Mouse (Mus musculus) gastrocnemius, postnatal 10 days (tissue): Measurements from ENCODE around the gene Gcc1. TPM values are rescaled to one million over a fixed set of nuclear protein-coding genes. Genes with fewer than 3 reads are reported as not detected.

Experiments
- DNase-seq: peaks from one replicate; pipeline ENCODE4 v3.0.0; 2021; ENCODE audit warnings: mixed read lengths
- long read RNA-seq, 2 experiments: library from polyadenylated mRNA; stranded (forward); transcript quantifications; one replicate each; pipeline ENCODE4 v2.0.0; 2021
- total RNA-seq, 2 experiments: library from RNA; stranded (reverse); gene quantifications; 2 replicates each; pipeline ENCODE4 v1.2.3; 2021

The Gcc1 gene
- total RNA-seq = 1 to 10 TPM; 5.7 to 7.9 TPM
- long read RNA-seq, experiment 1, full-length matches to known transcripts = 15 of 20 reads
- long read RNA-seq, experiment 1, partial matches to known transcripts = 0 of 20 reads
- long read RNA-seq, experiment 1, other reads (novel, unspliced or antisense) = 5 of 20 reads
- long read RNA-seq, experiment 2, full-length matches to known transcripts = 12 of 17 reads
- long read RNA-seq, experiment 2, partial matches to known transcripts = 0 of 17 reads
- long read RNA-seq, experiment 2, other reads (novel, unspliced or antisense) = 5 of 17 reads

DNA sequence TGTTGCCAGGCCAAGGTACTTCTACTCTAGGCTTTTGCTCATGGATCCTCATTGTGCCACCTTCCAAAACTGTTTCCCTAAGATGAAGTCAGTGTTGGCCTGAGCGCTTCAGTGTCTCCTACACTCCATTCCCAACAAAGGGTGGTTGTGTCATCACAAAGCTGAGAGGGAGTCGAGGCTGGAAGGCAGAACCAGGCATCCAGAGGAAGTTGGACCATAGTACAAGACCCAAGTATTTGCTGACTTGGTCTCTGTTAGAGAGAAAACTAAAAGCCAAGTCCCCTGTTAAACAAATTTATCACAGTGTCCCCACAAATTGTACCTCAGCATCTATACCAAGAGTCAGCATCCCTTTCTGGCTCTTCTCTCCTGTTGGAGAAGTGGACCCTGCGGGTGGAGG lies at the start of gene Gcc1:
Gcc1 (minus strand) TSS at position 101 of the 400 bp plus-strand sequence.
- no peak for DNase-seq

DNA sequence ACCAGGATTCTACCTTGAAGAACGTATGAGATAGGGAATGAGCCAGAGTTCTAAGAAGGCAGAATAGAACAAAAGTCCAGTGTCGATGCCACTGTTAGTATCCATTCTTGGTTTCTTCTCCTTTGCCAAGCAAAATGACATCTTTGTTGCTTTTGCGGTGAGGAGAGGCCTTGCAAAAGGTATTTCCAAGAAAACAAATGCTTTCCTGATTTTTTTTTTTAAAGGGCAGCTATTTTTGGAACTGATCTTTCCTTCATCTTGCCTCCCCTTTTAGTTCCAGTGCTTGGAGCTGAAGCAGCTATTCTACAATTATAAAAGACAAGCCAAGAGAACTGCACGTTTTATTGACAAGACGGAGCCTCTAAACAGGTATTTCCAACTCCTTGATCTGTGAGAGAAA lies 46.6 kb upstream of the Gcc1 start, which contains the start of gene Snd1:
Snd1 (plus strand) TSS at position 301 of the 400 bp plus-strand sequence.
- no peak for DNase-seq

DNA sequence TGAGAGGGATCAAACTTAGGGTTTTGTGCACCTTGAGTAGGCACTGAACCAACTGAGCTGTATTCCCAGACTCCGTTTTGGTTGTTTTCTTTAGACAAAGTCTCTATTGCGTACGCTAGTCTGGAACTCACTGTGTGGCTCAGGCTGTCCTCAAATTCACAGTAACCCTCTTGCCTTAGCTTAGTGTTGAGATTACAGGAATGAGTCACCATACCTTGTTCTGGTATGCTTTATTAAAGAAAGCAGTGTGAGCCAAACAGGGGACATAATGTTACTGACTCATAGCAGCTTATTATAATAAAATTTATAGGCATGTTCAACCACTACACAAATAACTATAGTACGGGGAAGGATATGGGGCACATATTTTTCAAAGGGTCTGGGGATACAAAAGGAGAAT lies 46.0 kb upstream of the Gcc1 start:
- DNase-seq = no peak

DNA sequence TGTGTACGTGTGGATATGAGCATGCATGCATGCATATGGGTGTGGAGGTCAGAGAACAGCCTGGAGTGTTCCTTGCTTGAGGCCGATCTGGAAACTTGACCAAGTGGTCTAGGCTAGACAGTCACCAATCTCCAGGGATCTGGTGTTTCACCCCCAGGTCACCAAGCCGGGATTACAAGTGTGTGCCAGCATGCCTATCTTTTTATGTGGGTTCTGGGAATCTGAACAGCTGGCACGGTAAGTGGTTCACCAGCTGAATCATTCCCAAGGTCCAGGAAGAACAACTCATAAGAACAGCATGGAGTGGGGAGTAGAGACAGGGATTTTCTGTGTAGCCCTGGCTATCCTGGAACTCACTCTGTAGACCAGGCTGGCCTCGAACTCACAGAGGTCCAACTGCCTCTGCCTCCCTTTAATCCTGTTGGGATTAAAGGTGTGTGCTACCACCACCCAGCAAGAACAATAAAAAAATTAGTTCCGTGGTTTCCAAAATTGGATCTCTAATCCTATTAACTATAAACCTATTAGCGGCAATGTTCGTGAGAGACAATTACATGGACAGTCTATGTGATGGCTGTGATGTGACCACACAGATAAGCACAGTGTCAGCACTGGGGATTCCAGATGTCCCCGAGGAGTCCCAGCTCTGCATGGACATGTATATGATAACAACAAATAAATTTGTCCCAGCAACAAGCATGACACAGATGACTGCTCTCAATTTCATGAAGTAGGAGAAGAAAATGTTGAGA lies 43.3 kb upstream of the Gcc1 start:
- no peak for DNase-seq

DNA sequence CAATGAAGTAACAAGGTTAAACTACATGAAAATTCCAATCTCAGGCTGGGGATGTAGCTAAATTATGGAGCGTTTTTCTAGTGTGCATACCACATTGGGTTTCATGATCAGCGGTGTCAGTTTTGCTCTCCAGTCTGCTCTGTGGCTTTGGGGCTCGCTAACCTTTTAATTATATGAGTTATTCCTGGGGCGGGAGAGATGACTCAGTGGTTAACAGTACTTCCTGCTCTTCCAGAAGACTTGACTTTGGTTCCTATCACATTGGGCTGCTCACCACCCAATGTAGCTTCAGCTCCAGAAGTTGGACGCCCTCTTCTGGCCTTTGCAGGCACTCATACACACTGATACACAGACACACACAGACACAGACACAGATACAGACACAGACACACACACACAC lies 42.4 kb upstream of the Gcc1 start:
- DNase-seq = no peak

DNA sequence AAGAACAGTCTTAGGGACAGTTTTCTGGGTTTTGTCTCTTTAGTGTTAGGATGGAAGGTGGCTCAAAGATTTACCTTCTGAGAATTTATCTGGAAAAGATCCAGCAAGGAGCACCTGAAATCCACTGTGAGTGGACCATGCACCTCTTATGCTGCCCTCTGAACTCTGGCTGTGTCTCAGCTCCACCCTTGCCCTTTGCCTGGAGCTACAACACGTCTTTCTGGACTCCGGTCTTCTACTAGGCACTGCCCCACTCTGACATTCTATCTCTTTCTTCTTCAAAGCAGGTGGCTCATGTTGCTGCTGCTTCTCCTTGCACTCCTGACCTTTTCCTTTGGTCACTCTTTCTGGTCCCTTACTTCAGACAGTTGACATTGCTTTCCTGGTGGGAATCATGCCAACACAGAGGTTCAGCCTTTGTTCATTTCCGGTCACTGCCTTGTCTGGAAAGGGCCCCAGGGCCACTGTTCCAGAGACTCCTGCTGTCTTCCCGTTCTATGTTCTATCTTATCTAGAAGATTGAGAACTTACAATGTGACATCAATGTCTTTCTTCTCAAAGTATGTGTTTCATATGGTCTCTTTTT lies 41.9 kb upstream of the Gcc1 start:
- no peak for DNase-seq

DNA sequence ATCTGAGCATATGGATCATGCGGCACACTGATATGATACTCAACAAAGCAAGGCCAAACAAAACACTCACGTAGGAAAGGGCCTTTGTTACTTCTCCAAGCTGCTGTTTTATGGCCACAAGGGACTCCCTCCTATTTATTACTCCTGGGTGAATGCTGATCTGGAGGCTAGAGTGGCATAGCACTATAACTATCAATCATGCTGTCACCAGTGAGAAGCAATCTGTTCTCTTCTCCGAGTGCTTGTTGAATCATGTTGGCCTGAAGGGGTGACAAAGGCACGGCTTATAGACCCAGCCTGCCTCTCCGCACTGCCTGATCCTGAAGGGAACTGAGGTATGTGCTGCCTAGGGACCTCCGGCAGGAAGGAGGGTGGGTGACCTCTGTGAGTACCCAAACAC lies 36.4 kb upstream of the Gcc1 start:
- DNase-seq = no peak

DNA sequence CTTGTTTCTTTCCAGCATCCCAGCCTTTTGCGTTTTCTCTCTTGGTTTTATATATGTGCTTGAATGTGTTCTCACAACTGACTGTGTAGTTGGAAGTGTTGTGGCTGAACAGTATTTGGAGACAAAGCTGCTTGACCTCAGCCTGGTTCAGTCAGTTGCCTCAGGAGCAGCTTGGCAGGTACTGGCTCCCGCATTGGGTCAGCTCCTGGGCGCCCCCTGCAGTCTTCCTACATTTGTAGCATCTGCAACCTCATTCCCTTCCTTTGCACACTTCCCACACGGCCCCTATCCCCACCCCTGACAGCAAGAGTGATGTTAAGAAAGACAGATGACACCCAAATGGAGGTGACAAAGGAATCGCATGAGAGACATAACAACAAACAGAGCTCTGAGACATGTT lies 32.3 kb upstream of the Gcc1 start:
- DNase-seq = peak; percentile 78

DNA sequence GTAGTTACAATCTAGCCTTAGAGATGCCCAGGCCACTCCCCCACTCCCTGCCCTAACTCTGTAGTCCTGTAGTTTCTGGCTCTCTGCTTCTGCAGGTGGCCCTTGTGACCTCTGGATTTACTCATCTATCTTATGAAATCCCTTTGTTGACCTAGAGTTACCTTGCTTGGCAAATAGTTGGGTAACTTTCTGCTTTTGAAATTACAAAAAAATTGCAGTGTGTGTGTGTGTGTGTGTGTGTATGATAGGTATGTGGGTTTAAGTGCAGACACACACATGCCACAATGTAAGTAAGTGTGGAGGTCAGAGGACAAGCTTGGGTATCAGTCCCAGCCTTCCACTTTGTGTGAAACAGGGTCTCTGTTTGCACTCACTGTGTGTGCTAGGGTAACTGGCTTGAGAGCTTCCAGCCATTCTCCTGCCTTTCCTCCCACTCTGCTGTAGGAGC lies 31.1 kb upstream of the Gcc1 start:
- DNase-seq = no peak

DNA sequence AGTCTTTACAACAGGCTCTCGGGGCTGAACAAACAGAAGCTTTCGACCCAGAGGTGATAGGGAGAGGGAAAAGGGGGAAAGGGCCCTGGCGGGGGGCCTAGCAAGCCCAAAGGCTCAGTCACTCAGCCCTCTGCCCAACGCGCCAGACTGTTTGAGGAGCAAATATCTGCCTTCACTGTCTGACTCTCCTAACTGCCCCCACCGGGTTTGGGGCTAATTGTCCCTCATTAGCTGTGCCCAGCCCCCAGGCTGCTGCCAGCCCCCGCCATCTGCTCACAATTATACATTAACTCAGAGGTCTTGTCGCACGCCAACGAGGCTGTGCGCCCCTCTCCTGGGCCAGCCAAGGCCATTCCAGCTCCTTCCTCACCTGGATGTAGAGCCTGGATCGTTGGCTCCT lies 22.8 kb upstream of the Gcc1 start:
- DNase-seq = no peak

DNA sequence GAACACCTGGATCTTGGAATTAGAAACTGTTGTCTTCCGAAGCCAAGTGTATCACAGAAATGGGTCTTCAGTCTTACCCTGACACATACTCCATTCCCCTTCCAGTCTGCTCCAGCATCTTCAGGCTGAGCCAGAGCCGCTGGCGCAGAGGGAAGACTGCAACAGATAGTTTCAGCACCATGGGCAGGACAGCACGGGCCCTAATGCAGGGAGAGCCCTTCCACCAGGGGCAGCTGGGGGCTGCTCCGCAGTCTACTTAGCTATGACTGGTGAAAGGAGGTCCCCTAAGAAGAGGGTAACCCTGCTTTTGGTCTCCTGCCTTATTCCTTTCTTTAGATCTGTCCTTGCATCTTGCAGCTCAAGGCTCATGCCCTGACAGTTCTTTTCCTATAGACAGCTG lies 22.3 kb upstream of the Gcc1 start:
- no peak for DNase-seq

DNA sequence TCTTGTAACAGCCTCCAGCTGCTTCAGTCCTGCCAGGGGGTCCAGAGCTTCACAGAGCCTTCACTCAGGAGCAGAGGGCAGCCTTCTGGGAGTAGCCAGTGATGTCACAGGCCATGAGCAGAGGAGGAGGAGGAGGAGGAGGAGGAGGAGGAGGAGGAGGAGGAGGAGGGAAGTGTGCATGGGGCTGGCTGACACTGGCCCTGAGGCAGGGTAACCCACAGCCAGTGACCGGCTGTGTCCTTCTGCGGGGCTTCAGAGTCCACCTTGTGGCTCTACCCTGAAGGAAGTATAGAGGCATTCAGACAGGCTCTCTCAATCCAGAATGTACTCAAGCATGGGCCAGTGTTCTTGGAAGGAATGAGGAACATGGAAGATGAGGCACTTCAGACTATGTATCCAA lies 21.1 kb upstream of the Gcc1 start, which contains the start of gene Pax4:
Pax4 (minus strand) TSS at position 101 of the 400 bp plus-strand sequence.
- DNase-seq = no peak

DNA sequence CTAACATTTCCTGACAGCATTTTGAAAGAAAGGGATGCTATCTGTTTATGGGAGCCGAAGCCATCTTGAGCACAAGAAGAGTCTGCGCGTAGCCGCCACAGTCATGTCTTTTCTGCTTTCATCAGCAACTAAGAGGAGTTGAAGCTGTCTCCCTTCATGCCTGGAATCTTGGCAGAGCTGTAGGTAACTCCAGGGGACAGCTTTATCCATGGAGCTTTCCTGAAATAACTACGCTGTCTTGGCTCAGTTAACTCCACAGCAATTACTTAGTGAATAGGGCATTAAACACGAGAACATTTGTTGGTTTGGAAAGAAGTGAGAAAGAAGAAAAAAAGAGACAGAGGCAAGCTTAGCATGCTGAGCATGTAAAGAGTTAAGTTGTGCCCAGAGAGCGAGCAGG lies 19.7 kb upstream of the Gcc1 start:
- no peak for DNase-seq

DNA sequence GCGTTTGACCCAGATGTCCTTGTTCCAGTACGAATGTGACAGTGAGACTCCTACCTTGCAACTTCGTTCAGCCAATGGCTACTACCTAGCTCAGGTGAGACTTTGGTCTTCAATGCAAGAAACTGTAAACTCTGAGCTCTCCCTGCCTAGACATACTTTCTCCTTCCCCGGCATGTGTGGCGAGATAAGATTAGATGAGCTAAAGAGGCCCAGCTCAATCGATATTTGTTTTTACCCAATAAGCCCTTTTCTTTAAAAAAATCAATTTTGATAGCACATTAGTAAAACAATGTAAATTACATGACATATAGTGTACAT lies 3.3 kb upstream of the Gcc1 start:
- DNase-seq = no peak

DNA sequence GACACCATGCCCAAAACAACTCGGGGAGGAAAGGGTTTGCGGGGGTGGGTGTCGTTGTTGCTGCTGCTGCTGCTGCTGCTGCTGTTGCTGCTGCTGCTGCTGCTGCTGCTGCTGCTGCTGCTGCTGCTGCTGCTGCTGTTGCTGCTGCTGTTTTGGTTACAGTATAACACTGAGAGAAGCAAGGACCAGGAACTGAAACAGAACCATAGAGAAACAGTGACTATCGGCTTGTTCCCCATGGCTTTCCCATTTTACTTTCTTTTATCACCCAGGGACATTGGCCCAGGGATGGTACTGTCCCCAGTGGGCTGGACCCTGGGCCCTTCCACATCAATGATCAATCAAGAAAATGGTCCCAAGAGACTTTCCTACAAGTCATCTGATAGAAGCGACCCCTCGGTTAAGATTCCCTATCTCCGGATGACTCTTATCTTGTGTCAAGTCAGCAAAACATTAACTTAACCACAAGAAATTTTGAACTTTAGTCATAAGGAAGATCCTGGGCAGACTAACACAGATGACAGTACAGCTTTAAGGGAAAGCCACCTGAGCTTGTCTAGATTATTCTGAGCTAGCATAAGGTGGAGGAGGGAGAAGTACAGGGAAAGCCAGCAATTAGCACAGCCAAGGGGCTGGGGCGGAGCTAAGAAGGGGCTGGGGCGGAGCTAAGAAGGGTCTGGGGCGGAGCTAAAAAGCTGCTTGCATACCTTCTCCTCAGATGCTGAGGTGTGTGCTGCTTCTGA lies 2.8 kb upstream of the Gcc1 start:
- no peak for DNase-seq

DNA sequence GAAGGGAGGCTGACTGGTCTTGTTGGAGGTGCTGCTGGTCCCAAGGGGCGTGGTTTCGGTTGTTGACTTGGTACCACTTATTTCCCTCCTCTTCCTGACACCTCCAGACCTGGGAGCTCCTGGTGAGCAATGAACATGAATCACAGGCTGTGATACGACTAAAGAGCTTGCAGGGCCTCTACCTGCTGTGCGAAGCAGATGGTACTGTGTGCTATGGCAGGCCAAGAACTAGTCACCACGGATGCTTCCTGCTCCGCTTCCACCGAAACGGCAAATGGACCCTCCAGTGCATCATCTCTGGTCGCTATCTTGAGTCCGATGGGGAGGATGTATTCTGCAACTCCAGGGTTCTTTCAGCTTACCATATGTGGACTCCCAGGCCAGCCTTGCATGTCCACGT lies 1.7 kb upstream of the Gcc1 start:
- no peak for DNase-seq

DNA sequence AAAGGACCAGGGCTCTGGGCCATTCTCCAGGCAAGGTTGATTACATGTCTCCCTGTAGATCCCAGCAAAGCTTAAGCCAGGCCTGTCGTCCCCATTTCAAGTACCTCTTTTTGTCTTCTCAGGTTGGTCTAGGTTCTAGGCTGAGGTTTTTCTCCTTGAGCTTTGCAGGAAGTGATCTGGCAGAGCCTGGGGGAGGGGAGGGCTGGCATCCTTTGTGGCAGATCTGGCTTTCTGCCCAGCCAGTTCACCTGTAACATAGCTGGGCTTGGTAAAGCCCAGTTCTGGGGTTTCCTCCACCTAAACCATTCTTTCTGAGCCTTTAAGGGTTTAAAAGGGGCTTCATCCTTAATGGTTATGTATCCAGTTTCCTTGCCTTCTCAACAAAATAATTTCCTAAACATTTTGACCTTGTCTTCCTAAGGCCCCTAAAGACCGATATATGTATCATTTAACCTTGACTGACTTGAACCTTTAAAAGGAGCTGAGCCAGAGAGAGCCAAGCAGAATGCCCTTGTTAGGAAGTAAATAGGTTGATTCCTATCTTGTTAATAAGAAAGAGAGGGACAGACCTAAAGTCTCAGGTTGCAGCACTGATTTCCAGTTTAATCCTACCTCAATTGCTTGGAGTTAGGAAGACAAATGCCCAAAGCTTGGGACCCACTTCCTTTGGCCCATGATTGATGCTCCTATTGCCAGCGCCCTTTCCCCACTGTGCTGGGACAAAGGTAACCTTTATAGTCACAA lies 922 bp downstream of the Gcc1 start, which contains the start of gene Fscn3:
Fscn3 (plus strand) TSS at position 694 of the 744 bp plus-strand sequence.
- DNase-seq = no peak

DNA sequence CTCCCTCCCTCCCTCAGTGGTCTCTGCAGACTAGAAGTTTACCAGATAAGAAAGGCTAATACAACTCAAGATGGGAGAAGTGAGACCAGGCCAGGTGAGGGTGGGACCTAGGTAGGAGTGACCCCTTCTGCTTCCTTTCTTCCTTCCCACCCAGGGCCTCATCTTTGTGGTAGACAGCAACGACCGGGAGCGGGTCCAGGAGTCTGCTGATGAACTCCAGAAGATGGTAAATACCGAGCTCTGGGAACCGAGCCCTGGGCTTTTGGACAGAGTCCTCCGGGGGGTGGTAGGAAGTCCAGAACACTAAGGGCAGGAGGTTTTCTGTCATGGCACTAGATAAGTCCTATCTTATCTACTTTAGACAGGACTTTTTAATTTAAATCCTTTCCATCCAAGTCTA lies 3.2 kb downstream of the Gcc1 start:
- no peak for DNase-seq

DNA sequence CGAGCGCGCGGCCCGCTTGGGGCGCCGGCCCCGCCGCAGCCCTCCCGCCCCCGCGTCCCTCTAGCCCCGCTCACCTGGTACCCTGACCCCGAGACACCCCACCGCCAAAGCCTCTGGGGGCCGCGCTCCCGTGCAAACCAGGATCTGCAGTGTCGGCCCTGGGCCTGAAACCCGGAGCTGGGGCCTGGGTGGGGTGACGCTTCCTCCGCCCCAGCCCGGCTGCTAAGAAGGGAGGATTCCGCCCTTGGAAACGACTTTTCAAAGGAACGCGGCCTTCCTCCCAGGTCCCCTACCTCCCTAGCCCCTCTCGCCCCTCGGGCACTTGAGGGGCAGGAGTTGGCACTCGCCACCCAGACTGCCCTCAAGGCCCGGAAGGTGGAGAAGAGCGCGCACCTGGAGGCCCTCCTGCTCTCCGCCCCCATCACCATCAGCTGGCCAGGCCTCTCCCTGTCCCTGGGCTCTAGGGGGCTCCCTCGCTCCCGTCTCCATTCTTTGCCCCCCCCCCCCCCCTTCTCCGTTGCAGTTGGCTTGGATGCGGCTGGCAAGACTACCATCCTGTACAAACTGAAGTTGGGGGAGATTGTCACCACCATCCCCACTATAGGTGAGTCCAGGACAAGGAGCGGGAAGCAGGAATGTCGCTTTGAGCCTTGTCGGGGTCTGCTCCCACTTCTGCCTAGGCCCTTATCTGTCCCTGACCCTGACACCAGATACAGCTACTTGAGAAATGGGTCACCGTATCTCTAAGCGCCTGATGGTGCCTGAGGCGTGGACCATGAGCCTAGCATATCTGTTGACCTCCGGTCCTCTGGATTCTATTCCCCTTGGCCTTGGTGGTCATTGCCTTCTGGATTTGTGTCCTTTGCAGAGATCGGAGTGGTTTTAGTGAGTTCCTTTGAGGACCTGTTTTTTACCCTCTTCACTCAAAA lies 4.2 kb downstream of the Gcc1 start:
- DNase-seq = peak; percentile 51

DNA sequence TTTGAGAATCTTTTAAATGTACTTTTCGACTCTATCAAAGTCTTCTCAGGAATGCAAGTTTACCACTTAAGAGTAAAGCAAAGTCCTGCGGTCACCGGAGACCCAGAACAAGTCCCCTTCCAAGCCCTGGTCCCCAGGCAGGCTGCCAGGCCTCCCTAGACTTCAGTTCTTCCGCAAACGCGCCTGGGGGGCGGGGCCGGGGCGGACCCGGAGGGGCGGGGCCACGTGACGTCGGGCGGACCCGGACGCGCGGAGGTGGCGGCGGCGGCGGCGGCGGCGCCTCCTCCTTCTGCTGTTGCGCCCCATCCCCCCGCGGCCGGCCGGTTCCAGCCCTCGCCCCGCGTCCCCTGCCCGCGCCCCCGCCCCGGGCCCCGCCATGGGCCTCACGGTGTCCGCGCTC lies 4.9 kb downstream of the Gcc1 start, which contains the start of gene Arf5:
Arf5 (plus strand) TSS at position 248 of the 400 bp plus-strand sequence.
- DNase-seq = peak; percentile 99
